Mouse (Mus musculus) cerebellum, adult 11-12 months (tissue): ENCODE results near the gene Zcchc13.
"Not testable (repeated sequence)": the region's sequence is repeated elsewhere in the genome, so short reads cannot be mapped to it uniquely, and the experiment has no call there.

Source experiments
- DNase-seq: peaks from one replicate; pipeline ENCODE4 v3.0.0; 2022

Gene Zcchc13

GRCm38 (mm10) chrX:103652048-103652447 lies 21.7 kb downstream of the Zcchc13 start:
- DNase-seq, result no peak

- DNase-seq, result no peak
Observed at GRCm38 (mm10) chrX:103653021-103653420, 22.6 kb downstream of the Zcchc13 start.

- DNase-seq, result no peak
Observed at GRCm38 (mm10) chrX:103658985-103659384, 28.6 kb downstream of the Zcchc13 start.

- not testable (repeated sequence) for DNase-seq
Observed at GRCm38 (mm10) chrX:103664445-103664844, 34.1 kb downstream of the Zcchc13 start.

GRCm38 (mm10) chrX:103670245-103670644 lies 39.9 kb downstream of the Zcchc13 start:
- no peak for DNase-seq

GRCm38 (mm10) chrX:103673761-103674160 lies 43.4 kb downstream of the Zcchc13 start:
- DNase-seq, result no peak

- DNase-seq, result no peak
Observed at GRCm38 (mm10) chrX:103674674-103675073, 44.3 kb downstream of the Zcchc13 start.
